Mouse (Mus musculus): ENCODE measurements at regions not wholly inside any gene's neighbourhood (a gene's known extent, or its start where the extent isn't known, plus 50 kb on each side); places are given as distances from the start of the nearest gene placed in this dataset.
A peak's percentile ranks its signal among the peaks of the same experiment; 100 is the strongest.
"Not testable (repeated sequence)": the region's sequence is repeated elsewhere in the genome, so short reads cannot be mapped to it uniquely, and the experiment has no call there.

DNA sequence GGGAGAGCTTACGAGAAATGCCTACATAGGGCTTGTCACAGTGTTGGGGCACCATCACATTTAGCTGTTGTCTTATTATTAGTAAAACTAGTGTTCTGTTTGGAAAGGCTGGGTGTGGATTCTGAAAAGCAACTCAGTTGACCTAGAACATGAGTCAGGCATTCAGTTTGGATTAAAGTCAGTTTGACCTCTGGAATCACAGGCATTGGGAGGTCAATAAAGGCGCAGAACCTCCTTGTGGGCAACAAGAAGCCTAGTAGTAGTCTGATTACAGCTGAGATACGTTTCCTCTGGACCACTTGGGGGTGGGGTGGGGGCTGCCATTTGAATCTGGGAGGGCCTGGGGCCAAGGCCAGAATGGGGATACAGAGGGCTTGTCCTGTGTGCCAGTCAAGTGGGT lies 52.1 kb upstream of the Map3k1 start:
- DNase-seq (ENCODE audit: low spot score in 2 of 2): no peak
- intact Hi-C loops (cut with DNase I): no loop called here

DNA sequence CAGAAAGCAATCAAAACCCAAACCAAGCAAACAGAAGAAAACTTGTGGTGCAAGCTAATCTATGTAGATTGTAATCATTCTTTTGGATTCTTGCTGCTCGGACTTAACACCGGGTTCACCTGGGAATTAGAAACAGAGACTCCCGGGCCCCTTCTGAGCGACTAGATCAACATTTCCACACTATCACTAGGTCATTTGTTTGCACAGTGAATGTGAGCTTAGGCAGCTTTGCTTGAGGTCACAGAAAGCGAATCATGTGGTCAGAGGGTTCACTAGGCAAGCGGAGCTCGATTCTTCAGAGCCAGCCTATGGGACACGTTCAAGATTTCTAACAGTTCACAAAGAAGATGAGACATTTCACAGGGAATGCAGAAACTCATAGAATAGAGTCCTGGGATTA lies 53.5 kb upstream of the Map3k1 start:
- intact Hi-C loops (cut with DNase I): no loop called here
- no peak for DNase-seq (ENCODE audit: low spot score in 2 of 2)

DNA sequence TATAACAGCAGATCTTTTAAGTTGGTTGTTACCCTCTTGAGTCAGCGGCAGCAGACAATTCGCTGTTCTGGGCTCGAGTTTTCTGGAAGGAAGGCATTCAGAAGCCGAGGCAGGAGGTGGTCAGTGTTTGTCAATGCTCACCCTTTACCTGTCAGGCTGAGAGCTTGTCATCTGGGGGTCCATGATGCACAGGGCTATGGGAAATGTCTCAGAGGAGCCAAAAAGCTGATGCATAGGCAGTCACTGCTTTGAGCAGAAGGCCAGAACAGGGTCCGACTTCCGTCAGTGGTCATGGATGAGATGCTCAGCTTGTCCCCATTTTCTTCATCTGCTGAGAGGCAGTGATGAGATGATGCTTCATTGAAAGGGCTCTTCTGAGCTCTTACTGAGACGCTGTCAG lies 57.2 kb upstream of the Map3k1 start:
- no peak for DNase-seq (ENCODE audit: low spot score in 2 of 2)
- intact Hi-C loops (cut with DNase I): no loop called here

DNA sequence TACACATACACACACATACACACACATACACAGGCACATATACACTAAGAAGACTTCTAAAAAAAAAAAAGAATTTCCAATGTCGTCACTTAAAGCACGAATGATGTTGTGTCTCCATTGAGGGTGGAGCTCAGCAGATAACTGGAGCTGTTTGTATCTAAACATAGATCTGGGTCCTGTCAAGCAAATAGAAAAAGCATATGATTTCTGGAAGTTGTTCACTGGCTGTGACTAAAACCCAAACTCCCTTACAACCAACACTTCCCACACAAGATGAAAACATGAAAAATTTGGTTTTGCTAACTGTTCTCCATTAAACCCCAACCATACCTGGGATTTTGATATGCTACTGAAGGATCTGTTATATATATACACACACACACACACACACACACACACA lies 58.5 kb upstream of the Map3k1 start:
- intact Hi-C loops (cut with DNase I): no loop called here
- no peak for DNase-seq (ENCODE audit: low spot score in 2 of 2)

DNA sequence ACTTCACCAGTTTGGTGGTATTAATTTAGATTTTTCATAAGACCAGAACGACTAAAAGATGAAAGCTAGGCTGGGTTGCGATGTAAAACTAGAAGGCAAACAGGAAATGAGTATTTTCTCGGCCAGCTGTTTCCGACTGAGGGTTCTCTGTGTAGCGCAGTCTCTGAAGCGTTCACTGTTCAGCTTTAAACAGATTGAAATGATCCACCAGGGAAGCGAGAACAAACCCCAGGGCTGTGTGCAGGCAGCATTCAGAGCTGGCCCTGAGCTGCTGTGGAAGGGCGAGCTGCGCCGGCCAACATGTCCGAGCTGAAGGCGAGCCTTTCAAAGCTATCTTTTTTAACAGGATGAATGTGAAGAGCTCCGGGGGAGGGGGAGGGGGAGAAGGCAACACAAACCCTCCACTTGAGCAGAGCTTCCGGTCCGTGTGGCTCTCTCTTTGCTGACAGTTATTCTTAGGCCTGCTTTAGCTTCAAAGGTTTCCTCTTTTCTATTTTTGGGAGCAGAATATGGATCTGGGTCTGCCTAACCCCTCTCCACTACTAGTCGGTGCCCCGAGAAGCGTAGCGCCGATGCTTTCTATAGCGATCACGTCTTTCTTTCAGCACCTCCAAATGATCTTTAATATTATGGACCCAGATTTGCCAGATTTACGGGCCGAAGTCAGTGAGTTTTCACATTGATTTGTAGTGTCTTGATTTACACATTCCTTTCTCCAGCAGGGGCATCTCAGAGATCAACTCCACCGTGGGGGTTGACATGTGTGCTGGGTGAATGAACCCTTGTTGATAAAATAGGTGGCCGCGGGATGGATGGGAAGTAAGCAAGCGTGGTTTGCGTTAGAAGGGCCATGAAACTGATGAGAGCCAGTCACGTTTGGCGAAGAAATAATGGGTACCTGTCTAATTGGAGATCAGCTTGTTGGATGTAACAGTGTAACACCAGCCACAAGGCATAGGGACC lies 59.3 kb upstream of the Map3k1 start:
- intact Hi-C loops (cut with DNase I): no loop called here
- peak; percentile 9 to 19 for DNase-seq (ENCODE audit: low spot score in 2 of 2)

DNA sequence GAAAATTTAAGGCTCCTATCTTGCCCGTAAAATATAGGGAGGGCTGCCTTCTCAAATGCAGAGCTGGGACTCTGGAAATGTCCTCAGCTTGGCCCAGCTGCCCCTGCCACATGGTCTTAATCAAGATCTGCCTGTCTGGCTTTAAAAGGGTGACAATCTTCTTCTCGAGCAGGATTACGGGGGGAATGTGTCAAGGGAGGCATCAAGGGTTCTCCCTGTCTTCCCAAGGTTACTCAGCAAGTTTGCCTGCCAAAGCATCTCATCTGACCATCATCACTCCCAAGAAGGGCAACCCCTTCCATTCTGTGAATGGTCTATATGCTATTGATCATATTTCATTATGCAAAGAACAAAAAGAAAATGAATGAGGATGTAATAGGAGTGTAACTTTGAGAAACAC lies 60.2 kb upstream of the Map3k1 start:
- intact Hi-C loops (cut with DNase I): no loop called here
- no peak for DNase-seq (ENCODE audit: low spot score in 2 of 2)

DNA sequence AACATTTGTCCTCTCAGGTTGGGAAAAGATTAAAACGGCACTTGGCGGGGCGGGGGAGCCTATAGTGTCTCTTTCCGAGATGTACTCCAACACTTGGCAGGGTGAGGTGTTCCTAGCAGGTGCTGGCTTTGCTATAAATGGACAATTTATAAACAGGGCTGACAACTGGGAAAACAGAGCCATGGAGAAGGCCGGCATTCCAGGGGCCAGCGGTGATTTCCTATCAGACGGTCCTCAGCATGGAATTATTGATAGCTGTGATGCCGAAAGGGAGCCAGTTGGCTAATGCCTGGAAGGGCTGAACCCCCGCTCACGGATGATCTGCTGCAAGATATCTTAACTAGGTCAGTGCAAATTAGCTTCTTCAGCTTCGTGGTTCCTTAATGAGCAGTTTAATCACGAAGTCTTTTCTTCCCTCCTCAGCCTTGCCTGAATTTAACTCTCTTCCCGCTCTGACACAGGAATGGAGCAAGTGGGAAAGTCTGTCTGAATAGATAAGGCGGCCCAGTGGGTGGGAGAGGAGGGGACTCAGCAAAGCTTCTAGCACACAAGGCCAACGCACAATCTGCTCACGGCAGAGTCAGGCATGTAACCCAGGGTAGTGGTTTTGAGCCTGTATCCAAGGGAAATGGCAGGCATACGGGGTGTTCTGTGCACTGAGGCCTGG lies 61.1 kb upstream of the Map3k1 start:
- peak; percentile 38 to 49 for DNase-seq (ENCODE audit: low spot score in 2 of 2)
- intact Hi-C loops (cut with DNase I): no loop called here

- no peak for DNase-seq (ENCODE audit: low spot score in 2 of 2)
- intact Hi-C loops (cut with DNase I): no loop called here
Observed at GRCm38 (mm10) chr13:111870505-111870904, 61.7 kb upstream of the Map3k1 start.

- DNase-seq (ENCODE audit: low spot score in 2 of 2): no peak
- intact Hi-C loops (cut with DNase I): no loop called here
Observed at GRCm38 (mm10) chr13:111871672-111872410, 63.0 kb upstream of the Map3k1 start.

- intact Hi-C loops (cut with DNase I): no loop called here
Observed at GRCm38 (mm10) chr13:111874330-111874729, 65.5 kb upstream of the Map3k1 start.

GRCm38 (mm10) chr13:111876404-111876803 lies 67.6 kb upstream of the Map3k1 start:
- intact Hi-C loops (cut with DNase I): no loop called here
- no peak for DNase-seq (ENCODE audit: low spot score in 2 of 2)

More at GRCm38 (mm10) chr13:111874330-111874729, 65.5 kb upstream of the Map3k1 start:
- DNase-seq (ENCODE audit: low spot score in 2 of 2): no peak

GRCm38 (mm10) chr13:111876847-111877246 lies 68.1 kb upstream of the Map3k1 start:
- DNase-seq (ENCODE audit: low spot score in 2 of 2): no peak
- intact Hi-C loops (cut with DNase I): no loop called here

- DNase-seq (ENCODE audit: low spot score in 2 of 2); intact Hi-C loops (cut with DNase I): not testable (repeated sequence)
Observed at GRCm38 (mm10) chr13:111883768-111884566, 75.2 kb upstream of the Map3k1 start.

GRCm38 (mm10) chr13:111890792-111891191 lies 82.0 kb upstream of the Map3k1 start:
- DNase-seq (ENCODE audit: low spot score in 2 of 2): no peak
- intact Hi-C loops (cut with DNase I): no loop called here

GRCm38 (mm10) chr13:111892141-111892540 lies 83.3 kb upstream of the Map3k1 start:
- intact Hi-C loops (cut with DNase I): no loop called here
- no peak for DNase-seq (ENCODE audit: low spot score in 2 of 2)

- intact Hi-C loops (cut with DNase I): no loop called here
- no peak for DNase-seq (ENCODE audit: low spot score in 2 of 2)
Observed at GRCm38 (mm10) chr13:111893221-111893713, 84.5 kb upstream of the Map3k1 start.

- intact Hi-C loops (cut with DNase I): no loop called here
- DNase-seq (ENCODE audit: low spot score in 2 of 2): no peak
Observed at GRCm38 (mm10) chr13:111894804-111895478, 86.1 kb upstream of the Map3k1 start.

- DNase-seq (ENCODE audit: low spot score in 2 of 2): no peak
- intact Hi-C loops (cut with DNase I): no loop called here
Observed at GRCm38 (mm10) chr13:111896279-111896678, 87.5 kb upstream of the Map3k1 start.

DNA sequence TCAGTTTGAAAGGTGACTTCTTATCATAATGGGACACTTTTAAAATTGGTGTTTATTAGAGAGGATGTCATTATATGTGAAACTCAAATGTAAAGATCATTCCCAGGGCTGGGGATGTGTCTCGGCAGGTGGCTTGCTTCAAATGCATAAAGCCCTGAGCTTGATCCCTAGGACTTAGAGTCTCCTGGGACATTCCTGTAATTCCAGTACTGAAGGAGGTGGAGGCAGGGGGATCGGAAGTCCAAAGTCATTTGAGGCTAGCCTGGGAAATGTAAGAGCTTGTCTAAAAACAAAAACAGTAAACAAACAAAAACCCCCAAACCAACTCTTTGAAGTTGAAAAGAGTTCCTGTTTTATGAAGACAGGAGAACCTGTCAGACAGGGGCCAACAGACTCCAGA lies 94.6 kb upstream of the Map3k1 start:
- intact Hi-C loops (cut with DNase I): no loop called here

More for the DNA sequence above, 94.6 kb upstream of the Map3k1 start:
- no peak for DNase-seq (ENCODE audit: low spot score in 2 of 2)

Measured in left cerebral cortex, postnatal 36 days (tissue).